Mouse (Mus musculus): Measurements from ENCODE around the gene Gm10271. TPM values are rescaled to one million over a fixed set of nuclear protein-coding genes. Genes with fewer than 3 reads are reported as not detected.

The Gm10271 gene
- polyA plus RNA-seq, 1 experiment from 2014 or later: not detected

GRCm38 (mm10) chr10:116914586-116914985, 57.8 kb downstream of the Gm10271 start:
- no peak overlapping the region for H3K4me3 ChIP-seq (ENCODE audit: low read depth, low read length)
- no peak for ATAC-seq
- H3K4me2 ChIP-seq (replicated peaks; ENCODE audit: low read depth): no peak overlapping the region
- 68% methylated on average over 9 of the region's 9 CpGs for WGBS
- H3K36me3 ChIP-seq (ENCODE audit: control insufficient read depth, insufficient read depth): peaks cover 54% of the 10 kb centered on the region
- H3K9ac ChIP-seq (ENCODE audit: low read depth, low read length): no peak overlapping the region
- no peaks in the 10 kb centered on the region for H3K4me1 ChIP-seq (replicated peaks; ENCODE audit: control insufficient read depth, insufficient read depth, low read length)
- H3K27me3 ChIP-seq (replicated peaks; ENCODE audit: control insufficient read depth, insufficient read depth, low read length): no peaks in the 10 kb centered on the region
- H3K9me3 ChIP-seq (ENCODE audit: control insufficient read depth): no peaks in the 10 kb centered on the region
- no peak overlapping the region for H3K27ac ChIP-seq (ENCODE audit: low read depth, low read length)
- no peak for TF ChIP-seq CTCF (IDR thresholded peaks at IDR 0.05; ENCODE audit: low read depth)

- no peak overlapping the region for H3K9ac ChIP-seq (ENCODE audit: low read depth, low read length)
- no peaks in the 10 kb centered on the region for H3K27me3 ChIP-seq (replicated peaks; ENCODE audit: control insufficient read depth, insufficient read depth, low read length)
- WGBS: 68% methylated on average over 17 of the region's 17 CpGs
- H3K27ac ChIP-seq (ENCODE audit: low read depth, low read length): no peak overlapping the region
- no peaks in the 10 kb centered on the region for H3K4me1 ChIP-seq (replicated peaks; ENCODE audit: control insufficient read depth, insufficient read depth, low read length)
- no peaks in the 10 kb centered on the region for H3K9me3 ChIP-seq (ENCODE audit: control insufficient read depth)
- peaks cover 56% of the 10 kb centered on the region for H3K36me3 ChIP-seq (ENCODE audit: control insufficient read depth, insufficient read depth)
- no peak overlapping the region for H3K4me2 ChIP-seq (replicated peaks; ENCODE audit: low read depth)
- TF ChIP-seq CTCF (IDR thresholded peaks at IDR 0.05; ENCODE audit: low read depth): no peak
- no peak for ATAC-seq
- no peak overlapping the region for H3K4me3 ChIP-seq (ENCODE audit: low read depth, low read length)
Measured at GRCm38 (mm10) chr10:116913647-116914273, 58.6 kb downstream of the Gm10271 start.

GRCm38 (mm10) chr10:116912850-116913249, 59.6 kb downstream of the Gm10271 start:
- Histone ChIP-seq H3K9me3 (ENCODE audit: control insufficient read depth) (no peaks in the 10 kb centered on the region), H3K27ac (ENCODE audit: low read depth, low read length) (no peak overlapping the region), H3K4me1 (replicated peaks; ENCODE audit: control insufficient read depth, insufficient read depth, low read length) (no peaks in the 10 kb centered on the region), H3K36me3 (ENCODE audit: control insufficient read depth, insufficient read depth) (peaks cover 58% of the 10 kb centered on the region), H3K4me3 (ENCODE audit: low read depth, low read length) (no peak overlapping the region), H3K4me2 (replicated peaks; ENCODE audit: low read depth) (no peak overlapping the region), H3K9ac (ENCODE audit: low read depth, low read length) (no peak overlapping the region), H3K27me3 (replicated peaks; ENCODE audit: control insufficient read depth, insufficient read depth, low read length) (no peaks in the 10 kb centered on the region)
- no peak for ATAC-seq
- 88% methylated on average over 9 of the region's 9 CpGs for WGBS
- TF ChIP-seq CTCF (IDR thresholded peaks at IDR 0.05; ENCODE audit: low read depth): no peak

DNA sequence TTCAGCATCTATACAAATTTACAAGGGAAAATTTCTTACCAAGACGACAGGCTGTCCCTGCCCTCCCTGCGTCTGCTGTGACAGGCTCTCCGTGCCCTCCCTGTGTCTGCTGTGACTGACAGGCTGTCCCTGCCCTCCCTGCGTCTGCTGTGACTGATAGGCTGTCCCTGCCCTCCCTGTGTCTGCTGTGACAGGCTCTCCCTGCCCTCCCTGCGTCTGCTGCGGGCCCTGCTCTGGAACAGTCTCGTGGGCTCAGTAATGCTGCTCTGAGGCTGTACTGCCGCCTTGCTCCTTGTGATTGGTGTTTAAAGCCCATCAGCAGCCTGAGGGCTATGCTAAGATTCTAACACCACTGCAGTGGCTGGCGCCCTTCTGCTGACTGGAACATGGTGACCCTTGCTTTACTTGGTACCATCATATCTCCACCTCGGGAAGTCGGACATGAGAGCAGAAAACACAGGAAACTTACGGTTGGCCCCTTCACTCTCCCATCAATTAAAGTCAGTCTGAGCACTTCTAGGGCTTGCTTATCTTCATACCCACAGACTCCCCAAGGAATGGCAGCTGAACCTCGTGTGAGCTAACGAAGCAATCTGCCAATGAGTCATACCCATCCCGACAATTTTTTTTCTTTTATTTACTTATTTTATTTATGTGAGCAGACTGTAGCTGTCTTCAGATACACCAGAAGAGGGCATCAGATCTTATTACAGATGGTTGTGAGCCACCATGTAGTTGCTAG, 63.3 kb downstream of the Gm10271 start:
- Histone ChIP-seq H3K27me3 (replicated peaks; ENCODE audit: control insufficient read depth, insufficient read depth, low read length) (no peaks in the 10 kb centered on the region), H3K27ac (ENCODE audit: low read depth, low read length) (no peak overlapping the region), H3K9me3 (ENCODE audit: control insufficient read depth) (no peaks in the 10 kb centered on the region), H3K36me3 (ENCODE audit: control insufficient read depth, insufficient read depth) (peaks cover 65% of the 10 kb centered on the region), H3K4me2 (replicated peaks; ENCODE audit: low read depth) (no peak overlapping the region), H3K4me3 (ENCODE audit: low read depth, low read length) (no peak overlapping the region), H3K4me1 (replicated peaks; ENCODE audit: control insufficient read depth, insufficient read depth, low read length) (no peaks in the 10 kb centered on the region), H3K9ac (ENCODE audit: low read depth, low read length) (no peak overlapping the region)
- WGBS: 77% methylated on average over 15 of the region's 15 CpGs
- TF ChIP-seq CTCF (IDR thresholded peaks at IDR 0.05; ENCODE audit: low read depth): no peak
- no peak for ATAC-seq

Other genes with a start within 250 kb of the Gm10271 start
- gene Myrfl, start 75.7 kb downstream of the Gm10271 start, polyA plus RNA-seq (2015; fragmentation: Nextera tagmentation; extraction: Ambion mirVana): 7.3 and 9.5 TPM in 2 replicates
- 20.9 and 21.9 TPM in 2 replicates for gene Rab3ip, start 21.8 kb downstream of the Gm10271 start, polyA plus RNA-seq (2015; fragmentation: Nextera tagmentation; extraction: Ambion mirVana)
- not detected in 2 replicates for gene Best3, start 13.7 kb upstream of the Gm10271 start, polyA plus RNA-seq (2015; fragmentation: Nextera tagmentation; extraction: Ambion mirVana)
- gene Lrrc10, start 72.7 kb upstream of the Gm10271 start, polyA plus RNA-seq (2015; fragmentation: Nextera tagmentation; extraction: Ambion mirVana): not detected in 2 replicates
- gene Cct2, start 91.2 kb upstream of the Gm10271 start, polyA plus RNA-seq (2015; fragmentation: Nextera tagmentation; extraction: Ambion mirVana): 112 and 119 TPM in 2 replicates
- gene Frs2, start 175.9 kb upstream of the Gm10271 start, polyA plus RNA-seq (2015; fragmentation: Nextera tagmentation; extraction: Ambion mirVana): 17.9 and 18.5 TPM in 2 replicates

Measured in intestine, postnatal 0 days (tissue).